Mouse (Mus musculus): ENCODE data around the gene Son.

GRCm38 (mm10) chr16:91652191-91652590 is 4.9 kb downstream of the Son start:
- TF ChIP-seq CTCF (IDR thresholded peaks at IDR 0.05; ENCODE audit: low read depth, low read length) (no peak), POLR2A (IDR thresholded peaks at IDR 0.05; ENCODE audit: extremely low read depth, insufficient read depth, low read length) (no peak)

Data from liver, adult 2 months (tissue).